Mouse (Mus musculus): ENCODE results near the gene Scn4b. TPM values are rescaled to one million over a fixed set of nuclear protein-coding genes. Genes with fewer than 3 reads are reported as not detected.

The Scn4b gene
- total RNA-seq (2023) = 0.12 TPM

GRCm38 (mm10) chr9:45138191-45139032 is at the start of gene Scn4b:
TSS of gene Scn4b (plus strand) at chr9:45138395.

GRCm38 (mm10) chr9:45117741-45118431 is 20.3 kb upstream of the Scn4b start, which contains the start of gene Scn2b:
TSS of gene Scn2b (plus strand) at chr9:45117782.

GRCm38 (mm10) chr9:45181770-45182169 is 43.6 kb downstream of the Scn4b start, which contains the start of gene BC049352:
TSS of gene BC049352 (plus strand) at chr9:45182007.

Other genes with a start within 250 kb of the Scn4b start
- 145 TPM for gene Atp5l, start 217.7 kb upstream of the Scn4b start, total RNA-seq (2023)
- 118 TPM for gene Ube4a, start 172.8 kb upstream of the Scn4b start, total RNA-seq (2023)
- gene Cd3g, start 158.0 kb upstream of the Scn4b start, total RNA-seq (2023) = 487 TPM
- 428 TPM for gene Cd3d, start 156.6 kb upstream of the Scn4b start, total RNA-seq (2023)
- gene Cd3e, start 128.8 kb upstream of the Scn4b start, total RNA-seq (2023) = 844 TPM
- gene Mpzl2, start 98.6 kb upstream of the Scn4b start, total RNA-seq (2023) = 0.41 TPM
- gene Mpzl3, start 83.2 kb upstream of the Scn4b start, total RNA-seq (2023) = 16.9 TPM
- gene Jaml, start 59.2 kb upstream of the Scn4b start, total RNA-seq (2023) = 9.7 TPM
- 0.27 TPM for gene Scn2b, start 20.6 kb upstream of the Scn4b start, total RNA-seq (2023)
- gene BC049352, start 43.6 kb downstream of the Scn4b start, total RNA-seq (2023) = not detected
- not detected for gene Tmprss4, start 65.7 kb downstream of the Scn4b start, total RNA-seq (2023)
- 24.9 TPM for gene Il10ra, start 130.8 kb downstream of the Scn4b start, total RNA-seq (2023)
- gene Tmprss13, start 180.7 kb downstream of the Scn4b start, total RNA-seq (2023) = not detected
- gene Fxyd6, start 231.8 kb downstream of the Scn4b start, total RNA-seq (2023) = not detected

Data from CD4-positive naive resting alpha-beta T cell, adult 57 days (primary cell).